Mouse (Mus musculus): ENCODE measurements at regions not wholly inside any gene's neighbourhood (a gene's known extent, or its start where the extent isn't known, plus 50 kb on each side); places are given as distances from the start of the nearest gene placed in this dataset.

DNA sequence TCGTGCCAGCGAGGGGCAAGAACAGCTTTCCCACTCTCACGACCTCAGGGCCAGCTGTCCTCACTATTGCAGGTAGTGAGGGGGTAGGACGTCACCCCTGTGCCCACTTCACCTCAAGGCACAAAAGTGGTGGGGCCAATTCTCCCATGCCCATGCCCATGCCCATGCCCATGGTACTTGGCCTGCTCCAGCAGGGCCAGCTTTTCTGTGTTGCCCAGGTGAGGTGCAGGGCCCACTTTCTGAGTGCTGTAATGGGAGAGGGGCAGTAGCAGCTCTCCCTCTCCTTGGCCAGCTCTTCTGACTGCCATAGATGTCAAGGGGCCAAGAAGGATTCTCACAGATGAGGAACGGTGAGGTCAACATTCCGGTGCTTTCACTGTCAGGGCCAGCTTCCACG, 619.6 kb upstream of the 4930452B06Rik start:
- H3K9me3 ChIP-seq (replicated peaks) = no peaks in the 10 kb centered on the region
- no peak for ATAC-seq (ENCODE audit: insufficient number of reproducible peaks, low FRiP score, low TSS enrichment, low read depth)
- H3K9ac ChIP-seq = no peak overlapping the region
- no peaks in the 10 kb centered on the region for H3K27me3 ChIP-seq
- H3K36me3 ChIP-seq = no peaks in the 10 kb centered on the region
- no peaks in the 10 kb centered on the region for H3K4me1 ChIP-seq
- no peak overlapping the region for H3K4me3 ChIP-seq (replicated peaks)
- no peak overlapping the region for H3K27ac ChIP-seq (replicated peaks)
- 87% methylated on average over 7 of the region's 7 CpGs for WGBS
- no peak overlapping the region for H3K4me2 ChIP-seq (replicated peaks)

DNA sequence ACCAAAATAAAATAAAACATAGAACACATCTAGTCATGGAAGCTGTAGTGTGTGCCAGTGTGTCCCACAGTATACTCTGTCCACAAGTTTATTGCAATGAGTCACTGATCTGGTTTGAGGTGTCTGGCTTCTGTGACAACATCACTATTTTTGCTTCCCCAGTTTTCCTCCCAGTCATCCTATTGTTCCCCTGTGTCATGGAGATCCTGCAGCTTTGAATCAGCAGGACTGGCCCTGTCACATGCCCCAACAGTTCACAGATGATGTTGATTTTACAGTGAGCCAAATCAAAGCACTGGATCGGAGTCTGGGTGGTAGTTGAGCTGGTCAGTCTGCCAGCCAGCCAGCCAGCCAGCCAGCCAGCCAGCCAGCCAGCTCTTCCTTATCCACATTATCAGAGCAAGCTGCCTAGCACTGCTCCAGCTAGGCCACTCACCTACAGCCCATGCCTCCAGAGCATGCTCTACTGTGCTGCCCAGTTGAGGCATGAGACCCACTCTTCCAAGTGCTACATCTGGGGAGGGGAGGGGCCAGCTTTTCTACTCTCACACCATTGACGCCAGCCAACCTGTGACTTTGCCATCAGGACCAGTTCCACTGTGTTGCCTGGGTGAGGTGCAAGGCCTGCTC, 619.1 kb upstream of the 4930452B06Rik start:
- Histone ChIP-seq H3K27me3 (no peaks in the 10 kb centered on the region), H3K4me3 (replicated peaks) (no peak overlapping the region), H3K4me1 (no peaks in the 10 kb centered on the region), H3K4me2 (replicated peaks) (no peak overlapping the region), H3K9me3 (replicated peaks) (no peaks in the 10 kb centered on the region), H3K36me3 (no peaks in the 10 kb centered on the region), H3K27ac (replicated peaks) (no peak overlapping the region), H3K9ac (no peak overlapping the region)
- WGBS = 68% methylated on average over 2 of the region's 2 CpGs
- 0 out of 2 replicates have a peak, but pooled peaks have one; percentile 43 for ATAC-seq (ENCODE audit: insufficient number of reproducible peaks, low FRiP score, low TSS enrichment, low read depth)

DNA sequence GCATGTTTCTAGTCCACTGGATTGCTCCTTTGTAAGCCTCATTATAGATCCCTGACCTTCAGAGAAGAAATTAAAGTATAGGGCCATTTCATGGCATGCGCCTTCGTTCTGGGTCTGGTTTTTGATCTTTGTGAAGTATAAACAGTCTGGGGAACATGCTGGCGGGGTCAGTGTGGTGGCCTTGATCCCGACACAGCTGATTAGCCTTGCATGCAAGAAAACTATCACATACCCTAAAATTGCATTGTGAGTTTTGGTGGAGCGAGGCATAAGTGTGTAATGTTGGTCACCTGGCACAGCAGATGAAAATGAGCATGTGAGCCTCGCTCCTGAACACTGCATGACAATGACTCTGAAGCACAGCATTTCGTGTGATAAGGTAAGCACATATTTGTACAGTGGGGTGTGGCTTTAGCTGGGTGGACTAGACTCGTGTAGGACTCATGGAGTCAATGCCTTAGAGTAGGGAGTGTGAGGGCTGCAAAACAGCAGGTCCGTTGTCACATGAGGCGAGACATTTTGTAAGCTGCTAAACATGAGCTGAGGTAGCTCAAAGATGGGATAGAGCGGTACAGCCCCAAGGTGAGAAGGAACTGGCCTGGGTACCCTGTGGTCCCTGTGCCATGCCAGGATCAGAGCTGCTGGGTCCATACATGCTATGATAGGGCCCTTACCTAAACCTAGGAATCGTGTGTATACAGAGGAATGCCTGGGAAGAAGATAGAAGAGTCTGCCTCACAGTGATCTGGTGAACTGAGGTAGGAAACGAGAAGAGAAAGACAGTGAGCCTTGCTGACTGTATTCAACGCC, 601.4 kb upstream of the 4930452B06Rik start:
- Histone ChIP-seq H3K27ac (replicated peaks) (no peak overlapping the region), H3K9ac (no peak overlapping the region), H3K27me3 (no peaks in the 10 kb centered on the region), H3K4me2 (replicated peaks) (no peak overlapping the region), H3K4me3 (replicated peaks) (no peak overlapping the region), H3K4me1 (no peaks in the 10 kb centered on the region), H3K36me3 (no peaks in the 10 kb centered on the region), H3K9me3 (replicated peaks) (no peaks in the 10 kb centered on the region)
- WGBS = 82% methylated on average over 14 of the region's 14 CpGs
- ATAC-seq (ENCODE audit: insufficient number of reproducible peaks, low FRiP score, low TSS enrichment, low read depth) = no peak

DNA sequence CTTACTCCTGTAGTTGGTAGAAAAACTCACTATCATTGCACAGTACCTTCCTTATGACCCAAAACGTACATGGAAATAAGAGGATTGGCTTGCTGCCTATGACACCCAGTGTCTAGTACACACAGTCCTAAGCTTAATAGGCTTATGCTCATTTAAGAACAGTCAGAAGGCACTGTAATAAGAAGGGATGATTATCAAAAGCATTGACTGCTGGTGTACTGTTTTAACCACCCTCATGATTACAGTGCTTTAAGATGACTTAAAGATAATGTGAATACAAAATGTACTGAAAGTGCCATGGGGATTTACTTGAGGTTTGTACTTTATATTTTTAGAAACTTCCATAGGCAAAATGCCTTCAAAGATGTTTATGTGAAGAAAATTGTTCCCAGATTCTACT, 586.0 kb upstream of the 4930452B06Rik start:
- Histone ChIP-seq H3K27ac (replicated peaks) (no peak overlapping the region), H3K36me3 (no peaks in the 10 kb centered on the region), H3K4me3 (replicated peaks) (no peak overlapping the region), H3K9ac (no peak overlapping the region), H3K27me3 (no peaks in the 10 kb centered on the region), H3K4me2 (replicated peaks) (no peak overlapping the region), H3K4me1 (no peaks in the 10 kb centered on the region), H3K9me3 (replicated peaks) (no peaks in the 10 kb centered on the region)
- ATAC-seq (ENCODE audit: insufficient number of reproducible peaks, low FRiP score, low TSS enrichment, low read depth) = no peak
- WGBS = 55% methylated on average over 1 of the region's 1 CpGs

DNA sequence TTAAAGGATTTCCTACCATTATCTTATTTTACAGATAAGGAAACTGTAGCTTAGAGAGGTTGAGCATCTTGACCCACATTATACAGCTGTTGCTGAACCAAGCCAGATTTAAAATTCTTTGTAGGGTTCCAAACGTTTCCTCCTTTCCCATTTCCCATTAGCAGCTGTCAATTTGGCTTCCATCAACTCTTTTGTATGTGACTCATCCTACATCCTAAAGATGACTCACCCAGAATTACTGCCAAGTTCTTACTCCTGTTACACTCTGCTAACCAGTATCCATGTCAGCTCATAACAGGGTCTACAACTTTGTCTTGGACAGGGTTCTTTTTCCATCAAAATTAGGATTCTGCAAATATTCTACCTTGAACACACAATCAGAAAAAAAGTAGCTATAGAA, 579.2 kb upstream of the 4930452B06Rik start:
- Histone ChIP-seq H3K4me3 (replicated peaks) (no peak overlapping the region), H3K27ac (replicated peaks) (no peak overlapping the region), H3K36me3 (no peaks in the 10 kb centered on the region), H3K4me2 (replicated peaks) (no peak overlapping the region), H3K27me3 (no peaks in the 10 kb centered on the region), H3K4me1 (no peaks in the 10 kb centered on the region), H3K9me3 (replicated peaks) (no peaks in the 10 kb centered on the region), H3K9ac (no peak overlapping the region)
- WGBS = 16% methylated on average over 1 of the region's 1 CpGs
- no peak for ATAC-seq (ENCODE audit: insufficient number of reproducible peaks, low FRiP score, low TSS enrichment, low read depth)

GRCm38 (mm10) chr14:9243336-9243735, 577.3 kb upstream of the 4930452B06Rik start:
- no peak overlapping the region for H3K4me2 ChIP-seq (replicated peaks)
- no peaks in the 10 kb centered on the region for H3K36me3 ChIP-seq
- H3K27me3 ChIP-seq = no peaks in the 10 kb centered on the region
- H3K27ac ChIP-seq (replicated peaks) = no peak overlapping the region
- H3K4me1 ChIP-seq = no peaks in the 10 kb centered on the region
- no peak for ATAC-seq (ENCODE audit: insufficient number of reproducible peaks, low FRiP score, low TSS enrichment, low read depth)
- H3K9ac ChIP-seq = no peak overlapping the region
- no peaks in the 10 kb centered on the region for H3K9me3 ChIP-seq (replicated peaks)
- H3K4me3 ChIP-seq (replicated peaks) = no peak overlapping the region

GRCm38 (mm10) chr14:9242118-9242517, 576.1 kb upstream of the 4930452B06Rik start:
- Histone ChIP-seq H3K9ac (no peak overlapping the region), H3K27me3 (no peaks in the 10 kb centered on the region), H3K4me1 (no peaks in the 10 kb centered on the region), H3K9me3 (replicated peaks) (no peaks in the 10 kb centered on the region), H3K27ac (replicated peaks) (no peak overlapping the region), H3K4me3 (replicated peaks) (no peak overlapping the region), H3K36me3 (no peaks in the 10 kb centered on the region), H3K4me2 (replicated peaks) (no peak overlapping the region)
- 55% methylated on average over 2 of the region's 2 CpGs for WGBS
- ATAC-seq (ENCODE audit: insufficient number of reproducible peaks, low FRiP score, low TSS enrichment, low read depth) = no peak

GRCm38 (mm10) chr14:9227670-9228069, 561.6 kb upstream of the 4930452B06Rik start:
- no peak for ATAC-seq (ENCODE audit: insufficient number of reproducible peaks, low FRiP score, low TSS enrichment, low read depth)
- H3K4me3 ChIP-seq (replicated peaks) = no peak overlapping the region
- no peaks in the 10 kb centered on the region for H3K27me3 ChIP-seq
- 81% methylated on average over 6 of the region's 6 CpGs for WGBS
- no peaks in the 10 kb centered on the region for H3K4me1 ChIP-seq
- no peak overlapping the region for H3K9ac ChIP-seq
- no peaks in the 10 kb centered on the region for H3K36me3 ChIP-seq
- no peak overlapping the region for H3K27ac ChIP-seq (replicated peaks)
- no peak overlapping the region for H3K4me2 ChIP-seq (replicated peaks)
- no peaks in the 10 kb centered on the region for H3K9me3 ChIP-seq (replicated peaks)

GRCm38 (mm10) chr14:9200246-9200645, 534.2 kb upstream of the 4930452B06Rik start:
- Histone ChIP-seq H3K4me2 (replicated peaks) (no peak overlapping the region), H3K4me1 (no peaks in the 10 kb centered on the region), H3K27me3 (no peaks in the 10 kb centered on the region), H3K36me3 (no peaks in the 10 kb centered on the region), H3K27ac (replicated peaks) (no peak overlapping the region), H3K9me3 (replicated peaks) (no peaks in the 10 kb centered on the region), H3K9ac (no peak overlapping the region), H3K4me3 (replicated peaks) (no peak overlapping the region)
- no peak for ATAC-seq (ENCODE audit: insufficient number of reproducible peaks, low FRiP score, low TSS enrichment, low read depth)
- 84% methylated on average over 2 of the region's 2 CpGs for WGBS

DNA sequence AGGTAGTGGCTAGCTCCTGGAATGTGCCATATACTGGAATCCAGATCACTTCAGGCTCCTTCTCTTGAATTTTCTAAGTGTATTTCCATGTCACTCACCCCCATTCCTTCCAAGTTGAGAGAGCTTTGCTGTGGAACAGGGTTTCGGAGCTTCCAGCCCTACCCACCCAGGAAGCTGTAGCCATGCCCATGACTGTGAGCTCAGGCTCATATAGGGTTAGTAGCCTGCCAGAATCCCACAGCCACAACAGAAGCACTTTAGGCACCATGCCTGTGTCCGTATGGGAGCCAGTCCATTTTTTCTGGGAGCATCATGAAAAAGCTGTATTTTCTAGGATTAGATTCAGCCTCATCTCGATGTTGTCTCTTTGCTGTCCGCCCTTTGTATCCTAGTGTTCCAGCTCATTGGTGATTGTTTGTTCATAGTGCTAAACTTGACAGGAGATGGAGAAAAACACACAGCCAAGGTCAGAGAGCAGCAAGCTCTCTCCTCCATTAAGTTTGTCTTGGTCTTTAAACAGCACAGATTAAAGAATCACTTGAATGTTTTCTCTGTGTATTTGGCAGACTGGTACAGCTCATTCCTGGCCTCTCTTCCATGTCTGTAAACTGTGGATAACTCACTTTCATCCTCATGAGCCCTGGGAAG, 526.2 kb upstream of the 4930452B06Rik start:
- Histone ChIP-seq H3K36me3 (no peaks in the 10 kb centered on the region), H3K9me3 (replicated peaks) (no peaks in the 10 kb centered on the region), H3K4me3 (replicated peaks) (no peak overlapping the region), H3K9ac (no peak overlapping the region), H3K27ac (replicated peaks) (no peak overlapping the region), H3K27me3 (no peaks in the 10 kb centered on the region), H3K4me1 (no peaks in the 10 kb centered on the region), H3K4me2 (replicated peaks) (no peak overlapping the region)
- ATAC-seq (ENCODE audit: insufficient number of reproducible peaks, low FRiP score, low TSS enrichment, low read depth) = no peak
- WGBS = 82% methylated on average over 4 of the region's 4 CpGs

DNA sequence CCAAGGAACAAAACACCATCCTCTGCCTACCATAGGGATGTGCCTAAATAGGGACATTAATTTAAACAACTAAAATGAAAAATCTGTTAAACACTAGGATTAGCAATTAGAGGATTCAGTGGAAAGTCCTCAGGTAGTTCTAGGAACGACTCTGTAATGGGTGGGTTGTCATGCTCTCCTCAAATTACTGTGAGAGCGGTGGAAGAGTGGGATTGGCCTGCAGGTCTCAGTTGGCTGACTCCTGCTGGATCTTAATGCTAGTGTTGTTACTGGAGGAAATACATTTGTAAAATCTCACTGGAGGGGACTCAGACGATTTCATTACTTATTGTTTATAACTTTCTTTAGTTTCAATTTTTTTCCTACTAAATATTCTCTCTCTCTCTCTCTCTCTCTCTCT, 525.6 kb upstream of the 4930452B06Rik start:
- Histone ChIP-seq H3K27me3 (no peaks in the 10 kb centered on the region), H3K4me2 (replicated peaks) (no peak overlapping the region), H3K4me1 (no peaks in the 10 kb centered on the region), H3K9me3 (replicated peaks) (no peaks in the 10 kb centered on the region), H3K4me3 (replicated peaks) (no peak overlapping the region), H3K9ac (no peak overlapping the region), H3K36me3 (no peaks in the 10 kb centered on the region), H3K27ac (replicated peaks) (no peak overlapping the region)
- 52% methylated on average over 3 of the region's 3 CpGs for WGBS
- ATAC-seq (ENCODE audit: insufficient number of reproducible peaks, low FRiP score, low TSS enrichment, low read depth) = no peak

Measured in embryonic facial prominence, embryonic 15.5 days (tissue).